Mouse (Mus musculus): ENCODE results near the gene Lypd4.

- TF ChIP-seq CTCF (conservative IDR thresholded peaks at IDR 0.05; ENCODE audit: low read length) = no peak
- no peak for TF ChIP-seq NANOG (IDR thresholded peaks at IDR 0.05; ENCODE audit: borderline replicate concordance, low read length)
- TF ChIP-seq POU5F1 (IDR thresholded peaks at IDR 0.05; ENCODE audit: borderline replicate concordance, low read length) = no peak
Measured at GRCm38 (mm10) chr7:24827181-24827580, 42.6 kb downstream of the Lypd4 start.

Data from E14TG2a.4 (cell line).